Mouse (Mus musculus): Measurements from ENCODE around the gene Pxdc1.

DNA sequence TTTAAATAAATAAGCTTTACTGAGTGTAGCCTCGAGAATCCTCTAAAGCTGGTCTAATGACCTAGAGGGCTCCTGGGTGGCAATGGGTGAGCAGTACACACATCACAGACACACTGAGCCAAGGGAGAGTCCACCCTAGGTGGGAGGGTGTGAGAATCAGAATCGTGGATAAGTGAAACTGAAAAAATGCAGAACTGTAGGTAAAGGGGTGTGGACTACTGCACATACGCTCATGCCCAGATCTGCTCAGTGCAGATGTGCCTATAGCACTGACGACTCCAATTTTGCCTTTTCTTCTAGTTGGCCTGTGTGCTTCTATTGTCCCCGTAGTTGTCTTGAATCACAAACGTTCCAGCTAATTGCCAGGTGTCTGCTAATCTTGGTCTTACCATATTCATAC is 10.5 kb upstream of the Pxdc1 start:
- TF ChIP-seq CTCF (IDR thresholded peaks at IDR 0.05; ENCODE audit: extremely low read depth, insufficient read depth, low read length): no peak
- TF ChIP-seq POLR2A (IDR thresholded peaks at IDR 0.05; ENCODE audit: extremely low read depth, insufficient read depth, low read length): no peak
